Mouse (Mus musculus) ES-E14 (cell line): ENCODE data around the gene Acbd3. TPM values are rescaled to one million over a fixed set of nuclear protein-coding genes. Genes with fewer than 3 reads are reported as not detected.
A peak's percentile ranks its signal among the peaks of the same experiment; 100 is the strongest.

ENCODE experiments used
- DNase-seq: peaks from one replicate; pipeline ENCODE4 v3.0.0-alpha.2; 2013; ENCODE audit warnings: low read depth, low spot score
- H3K27ac ChIP-seq: 2 replicates; pipeline ENCODE4 v1.5.1; 2012; ENCODE audit warnings: low read depth, mild to moderate bottlenecking, low read length, moderate library complexity, mixed read lengths; ENCODE audit not compliant: poor library complexity, insufficient read depth, severe bottlenecking
- H3K36me3 ChIP-seq: 2 replicates; pipeline ENCODE4 v1.6.1; 2012; ENCODE audit warnings: mild to moderate bottlenecking, low read length, moderate library complexity, mixed read lengths; ENCODE audit not compliant: control insufficient read depth, poor library complexity, insufficient read depth, severe bottlenecking
- H3K4me1 ChIP-seq, 2 experiments: fragments of 150-350 bp in 1 of 2; sonication (generic) in 1 of 2; 2 replicates each; pipeline ENCODE4 v1.6.1; 2012; ENCODE audit warnings: low read length in 2 of 2, mild to moderate bottlenecking in 1 of 2, mixed read lengths in 1 of 2; ENCODE audit not compliant: control insufficient read depth in 2 of 2, insufficient read depth in 2 of 2, poor library complexity in 1 of 2
- H3K4me3 ChIP-seq, 2 experiments: fragments of 150-350 bp in 1 of 2; sonication (generic) in 1 of 2; 2 replicates each; pipeline ENCODE4 v1.5.1; 2012; ENCODE audit warnings: low read length in 2 of 2, low read depth in 1 of 2, mild to moderate bottlenecking in 1 of 2, mixed read lengths in 1 of 2; ENCODE audit not compliant: insufficient read depth in 1 of 2, poor library complexity in 1 of 2, severe bottlenecking in 1 of 2
- H3K9ac ChIP-seq: 2 replicates; pipeline ENCODE4 v1.6.1; 2012; ENCODE audit warnings: low read depth, mild to moderate bottlenecking, low read length, mixed read lengths; ENCODE audit not compliant: poor library complexity, insufficient read depth, severe bottlenecking
- H3K9me3 ChIP-seq: fragments of 150-350 bp; sonication (generic); 2 replicates; pipeline ENCODE4 v1.6.1; 2012; ENCODE audit warnings: low read depth, mild to moderate bottlenecking, low read length; ENCODE audit not compliant: control insufficient read depth, insufficient read depth
- CHD2 ChIP-seq: IDR thresholded peaks from 2 replicates; pipeline ENCODE4 v1.6.1; 2014; ENCODE audit warnings: mild to moderate bottlenecking, low read depth, low read length, inconsistent platforms
- HCFC1 ChIP-seq: IDR thresholded peaks from 2 replicates; pipeline ENCODE4 v1.6.1; 2012; ENCODE audit warnings: low read length, inconsistent platforms, borderline replicate concordance; ENCODE audit not compliant: insufficient read depth
- MAFK ChIP-seq: IDR thresholded peaks from 2 replicates; pipeline ENCODE4 v1.6.1; 2014; ENCODE audit warnings: mild to moderate bottlenecking, low read depth, low read length, inconsistent platforms; ENCODE audit not compliant: insufficient read depth
- ZC3H11A ChIP-seq: IDR thresholded peaks from 2 replicates; pipeline ENCODE4 v1.6.1; 2012; ENCODE audit warnings: low read depth, mild to moderate bottlenecking, inconsistent platforms, low read length, borderline replicate concordance
- ZNF384 ChIP-seq: IDR thresholded peaks from 2 replicates; pipeline ENCODE4 v1.6.1; 2012; ENCODE audit warnings: low read depth, low read length, inconsistent platforms
- in situ Hi-C, 2 experiments: fragments of 600-800 bp; cut with MboI; formaldehyde crosslinking; loops; one replicate each; pipeline ENCODE4 v1.15.1; 2025; ENCODE audit warnings: low sequenced_read_pairs in 2 of 2, inconsistent platforms in 1 of 2; ENCODE audit not compliant: unreplicated experiment in 2 of 2
- total RNA-seq: library from RNA; depleted of rRNA; stranded (reverse); fragments of 300-350 nt; gene quantifications from 2 replicates; pipeline ENCODE4 v1.2.3, GENCODE M21; 2012; rRNA removed

Acbd3 gene
- total RNA-seq, 1 experiment, result 20.4 TPM

DNA sequence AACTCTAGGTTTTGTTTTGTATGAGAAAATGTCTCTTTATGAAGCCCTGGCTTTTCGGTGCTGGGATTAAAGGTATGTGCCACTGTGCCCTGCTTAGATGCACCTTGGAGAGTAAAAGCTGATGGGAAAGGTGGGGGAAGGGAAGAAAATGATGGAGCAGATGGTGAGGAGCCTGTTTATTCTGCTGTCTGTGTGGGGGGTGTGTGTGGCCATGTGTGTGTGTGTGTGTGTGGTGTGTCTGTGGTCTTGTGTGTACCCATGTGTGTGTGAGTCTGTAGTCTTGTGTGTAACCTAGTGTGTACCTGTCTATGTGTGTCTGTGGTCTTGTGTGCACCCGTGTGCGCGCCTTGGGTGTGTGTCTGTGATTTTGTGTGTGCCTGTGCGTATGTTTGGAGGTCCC is 72.8 kb downstream of the Acbd3 start:
- in situ Hi-C loops, result no loop called here
- TF ChIP-seq MAFK (no peak), ZNF384 (no peak), HCFC1 (no peak), ZC3H11A (no peak), CHD2 (no peak)
- no peak for DNase-seq
- Histone ChIP-seq H3K4me1 (no peaks in the 10 kb centered on the region), H3K27ac (no peak overlapping the region), H3K9ac (no peak overlapping the region), H3K4me3 (no peak overlapping the region), H3K36me3 (peaks cover 13% of the 10 kb centered on the region), H3K9me3 (no peaks in the 10 kb centered on the region)

DNA sequence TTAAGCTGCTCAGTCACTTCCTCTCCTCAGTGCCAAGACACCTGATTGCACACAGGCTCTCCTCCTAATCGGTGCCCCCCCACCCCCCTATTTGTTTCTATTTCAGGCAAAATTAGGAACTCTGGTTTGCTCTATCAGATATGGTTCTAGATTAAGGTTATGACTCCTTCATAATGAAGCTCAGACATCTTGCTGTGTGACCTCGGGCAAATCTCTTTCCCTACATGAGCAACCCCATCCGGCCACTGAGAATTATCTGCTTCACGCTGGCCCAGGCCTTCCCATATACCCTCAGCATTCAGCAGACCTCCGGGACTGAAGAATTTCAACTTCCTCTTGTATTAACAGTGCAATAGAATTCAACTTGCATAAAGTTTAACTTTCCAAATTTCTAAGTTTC is 73.4 kb downstream of the Acbd3 start:
- peaks cover 19% of the 10 kb centered on the region for H3K36me3 ChIP-seq
- peak; percentile 78 for TF ChIP-seq ZNF384
- TF ChIP-seq ZC3H11A, result no peak
- no peak overlapping the region for H3K4me3 ChIP-seq
- in situ Hi-C loops, result no loop called here
- no peaks in the 10 kb centered on the region for H3K4me1 ChIP-seq
- H3K27ac ChIP-seq, result no peak overlapping the region
- H3K9ac ChIP-seq, result no peak overlapping the region
- H3K9me3 ChIP-seq, result no peaks in the 10 kb centered on the region
- DNase-seq, result no peak

DNA sequence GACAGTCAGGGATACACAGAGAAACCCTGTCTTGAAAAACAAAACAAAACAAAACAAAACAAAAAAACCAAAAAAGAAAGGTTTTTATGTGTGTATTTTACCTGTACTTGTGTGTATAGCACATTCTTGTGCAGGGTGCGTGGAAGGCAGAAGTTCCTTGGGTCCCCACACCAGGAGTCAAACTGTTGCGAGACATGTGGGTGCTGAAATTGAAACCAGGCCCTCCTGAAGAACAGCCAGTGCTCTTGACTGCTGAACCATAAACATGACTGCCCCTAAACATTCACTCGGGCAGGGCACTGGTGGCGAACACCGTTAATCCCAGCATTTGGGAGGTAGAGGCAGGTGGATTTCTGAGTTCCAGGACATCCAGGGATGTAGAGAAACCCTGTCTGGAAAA is 74.2 kb downstream of the Acbd3 start:
- Histone ChIP-seq H3K4me1 (no peaks in the 10 kb centered on the region), H3K9ac (no peak overlapping the region), H3K36me3 (peaks cover 23% of the 10 kb centered on the region), H3K27ac (no peak overlapping the region), H3K4me3 (no peak overlapping the region), H3K9me3 (no peaks in the 10 kb centered on the region)
- no peak for TF ChIP-seq HCFC1
- no peak for TF ChIP-seq ZC3H11A
- no peak for TF ChIP-seq ZNF384
- TF ChIP-seq CHD2, result no peak
- no peak for TF ChIP-seq MAFK
- in situ Hi-C loops, result no loop called here
- DNase-seq, result no peak

DNA sequence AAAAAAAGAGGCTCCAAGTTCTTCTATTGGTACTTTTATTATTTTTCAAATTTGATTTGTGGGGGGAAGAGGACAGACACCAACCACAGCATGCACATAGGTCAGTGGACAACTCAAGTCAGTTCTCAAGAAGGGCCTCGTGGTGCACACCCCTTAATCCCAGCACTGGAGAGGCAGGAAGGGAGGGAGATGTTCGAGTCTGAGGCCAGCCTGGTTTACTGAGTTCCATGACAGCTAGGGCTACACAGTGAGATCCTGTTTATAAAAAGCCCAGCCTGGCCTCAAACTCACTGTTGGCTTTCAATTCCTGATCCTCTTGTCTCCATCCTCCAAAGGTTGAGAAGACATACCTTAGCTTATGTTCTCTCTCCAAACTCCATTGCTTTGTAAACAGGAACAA is 75.0 kb downstream of the Acbd3 start:
- Histone ChIP-seq H3K36me3 (peaks cover 29% of the 10 kb centered on the region), H3K9me3 (no peaks in the 10 kb centered on the region)
- in situ Hi-C loops, result no loop called here

DNA sequence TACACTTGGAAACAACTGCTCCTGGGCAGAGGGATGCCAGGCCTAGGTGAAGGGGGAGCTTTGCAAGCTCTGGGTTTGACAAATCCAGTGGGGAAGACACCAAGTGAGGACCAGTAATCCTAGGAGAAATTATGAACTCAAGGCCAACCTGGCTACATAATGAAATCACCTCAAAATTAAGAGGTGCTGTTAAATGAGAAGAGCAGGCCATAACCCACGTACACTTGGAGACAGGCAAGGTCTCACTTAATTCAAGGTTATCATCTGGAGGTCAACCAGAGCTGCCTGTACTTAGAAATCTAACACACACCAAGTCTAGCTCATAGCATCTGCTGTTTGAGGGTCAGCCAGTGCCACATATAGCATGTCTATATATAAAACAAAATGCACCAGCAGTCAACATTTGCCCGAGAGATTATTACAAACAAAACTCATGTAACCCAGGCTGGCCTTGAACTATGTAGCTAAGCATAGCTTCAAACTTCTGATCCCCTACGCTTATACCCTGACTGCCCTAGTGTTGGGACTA is 75.7 kb downstream of the Acbd3 start:
- no peak for DNase-seq
- peaks cover 36% of the 10 kb centered on the region for H3K36me3 ChIP-seq
- in situ Hi-C loops, result no loop called here

More for the DNA sequence above, 75.0 kb downstream of the Acbd3 start:
- no peak for DNase-seq
- Histone ChIP-seq H3K9ac (no peak overlapping the region), H3K4me1 (no peaks in the 10 kb centered on the region), H3K4me3 (no peak overlapping the region), H3K27ac (no peak overlapping the region)
- TF ChIP-seq ZNF384, result no peak
- no peak for TF ChIP-seq CHD2
- TF ChIP-seq ZC3H11A, result no peak

More for the DNA sequence above, 75.7 kb downstream of the Acbd3 start:
- Histone ChIP-seq H3K4me1 (no peaks in the 10 kb centered on the region), H3K9me3 (no peaks in the 10 kb centered on the region), H3K4me3 (no peak overlapping the region), H3K27ac (no peak overlapping the region), H3K9ac (no peak overlapping the region)
- TF ChIP-seq MAFK (no peak), ZC3H11A (no peak), ZNF384 (no peak), CHD2 (0 out of 2 replicates have a peak, but pooled peaks have one; percentile 45)

Other genes with a start within 250 kb of the Acbd3 start
- gene Stum, start 242.5 kb upstream of the Acbd3 start, total RNA-seq, result 0.18 TPM in 1 of 2 replicates, not detected in the other
- 271 and 296 TPM in 2 replicates for gene Parp1, start 157.1 kb upstream of the Acbd3 start, total RNA-seq
- gene Lin9, start 84.9 kb upstream of the Acbd3 start, total RNA-seq, result 14.3 and 15.9 TPM in 2 replicates
- 0.18 and 0.21 TPM in 2 replicates for gene Mixl1, start 29.0 kb upstream of the Acbd3 start, total RNA-seq
- 503 and 657 TPM in 2 replicates for gene H3f3a, start 87.9 kb downstream of the Acbd3 start, total RNA-seq
- 39.6 and 41.2 TPM in 2 replicates for gene Sde2, start 125.1 kb downstream of the Acbd3 start, total RNA-seq
- gene Lefty2, start 167.1 kb downstream of the Acbd3 start, total RNA-seq, result 68.3 and 219 TPM in 2 replicates
- 122 and 151 TPM in 2 replicates for gene Pycr2, start 178.2 kb downstream of the Acbd3 start, total RNA-seq
- 281 and 714 TPM in 2 replicates for gene Lefty1, start 209.0 kb downstream of the Acbd3 start, total RNA-seq
- 14.7 and 30.5 TPM in 2 replicates for gene Tmem63a, start 216.3 kb downstream of the Acbd3 start, total RNA-seq